Mouse (Mus musculus): ENCODE results near the gene Ccdc162. TPM values are rescaled to one million over a fixed set of nuclear protein-coding genes. Genes with fewer than 3 reads are reported as not detected.

Ccdc162 gene
- 2.9 TPM for polyA plus RNA-seq (2015; fragmentation: Illumina TruSeq; extraction: RNeasy Lipid Tissue Mini Kit (QIAGEN cat#74804); ENCODE audit: low read depth, low replicate concordance)

DNA sequence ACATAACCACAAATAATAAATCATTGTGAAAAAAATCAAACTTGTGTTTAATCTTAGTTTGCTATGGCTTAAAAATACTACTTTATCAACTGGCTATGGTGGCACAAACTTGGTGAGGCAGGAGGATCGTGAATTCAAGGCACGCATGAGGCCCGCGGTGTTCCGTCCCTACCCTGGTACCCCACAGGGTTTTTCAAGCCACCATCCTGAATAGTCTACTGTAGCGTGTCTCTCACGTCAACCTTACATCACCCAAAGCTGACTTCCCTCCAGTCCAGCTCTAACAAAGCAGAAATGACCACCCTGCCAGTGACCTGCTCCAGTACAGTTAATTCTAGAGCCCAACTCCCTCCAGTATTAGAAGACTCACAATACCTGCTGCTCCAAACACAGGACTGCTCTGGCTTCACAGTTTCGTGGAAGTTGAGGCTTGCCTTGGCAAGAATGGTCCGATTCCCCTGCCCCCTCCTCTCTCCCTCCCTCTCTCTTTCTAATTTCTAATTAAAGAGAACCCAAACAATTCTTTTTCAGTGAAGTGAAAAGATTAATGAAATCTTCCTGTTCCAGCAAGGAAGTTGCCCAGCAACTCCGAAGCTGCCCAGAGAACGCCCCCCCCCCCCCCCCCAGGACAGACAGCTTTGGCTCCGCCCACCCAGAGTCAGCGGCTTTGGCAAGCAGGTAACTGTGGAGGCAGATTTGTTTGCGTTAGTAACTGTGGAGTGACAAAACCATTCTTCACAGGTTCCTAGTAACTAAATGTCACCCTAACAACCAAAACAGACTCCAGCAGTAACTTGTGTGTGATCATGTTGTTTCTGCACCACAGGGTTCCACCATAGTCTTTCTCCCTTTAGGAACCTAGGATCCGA, at the start of gene Ccdc162:
Ccdc162 (minus strand) TSS at position 606 of the 869 bp plus-strand sequence.

DNA sequence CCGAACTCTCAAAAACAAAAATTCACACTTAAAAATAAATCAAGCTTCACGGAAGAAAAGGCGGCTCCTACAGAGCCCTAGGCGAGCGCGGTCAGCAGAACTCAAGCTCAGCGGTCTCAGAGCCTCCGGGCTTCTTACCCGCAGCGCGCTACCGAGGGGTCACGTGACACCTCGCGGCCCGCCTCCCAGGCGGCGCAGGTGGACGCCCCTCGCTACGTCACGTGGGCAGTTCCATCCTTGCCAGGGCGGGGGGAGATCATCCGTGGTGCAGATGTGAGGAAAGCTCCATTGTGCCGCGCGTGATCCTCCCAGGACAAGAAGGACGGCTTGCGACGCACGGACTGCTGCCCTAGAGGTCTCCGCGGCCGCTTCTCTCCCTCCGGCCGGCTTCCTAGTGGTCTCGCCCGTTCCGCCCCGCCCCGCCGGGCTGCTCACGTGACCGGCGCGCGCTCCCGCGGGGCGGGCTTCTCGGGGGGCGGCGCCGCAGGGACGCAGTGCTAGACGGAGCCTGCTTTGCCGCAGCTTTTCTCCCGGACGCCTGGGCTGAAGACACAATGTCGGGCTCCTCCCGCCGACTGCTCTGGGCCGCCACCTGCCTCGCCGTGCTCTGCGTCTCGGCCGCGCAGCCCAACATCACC, 197.3 kb downstream of the Ccdc162 start, which contains the start of gene Cd164:
Cd164 (plus strand) TSS at position 434 of the 638 bp plus-strand sequence.

DNA sequence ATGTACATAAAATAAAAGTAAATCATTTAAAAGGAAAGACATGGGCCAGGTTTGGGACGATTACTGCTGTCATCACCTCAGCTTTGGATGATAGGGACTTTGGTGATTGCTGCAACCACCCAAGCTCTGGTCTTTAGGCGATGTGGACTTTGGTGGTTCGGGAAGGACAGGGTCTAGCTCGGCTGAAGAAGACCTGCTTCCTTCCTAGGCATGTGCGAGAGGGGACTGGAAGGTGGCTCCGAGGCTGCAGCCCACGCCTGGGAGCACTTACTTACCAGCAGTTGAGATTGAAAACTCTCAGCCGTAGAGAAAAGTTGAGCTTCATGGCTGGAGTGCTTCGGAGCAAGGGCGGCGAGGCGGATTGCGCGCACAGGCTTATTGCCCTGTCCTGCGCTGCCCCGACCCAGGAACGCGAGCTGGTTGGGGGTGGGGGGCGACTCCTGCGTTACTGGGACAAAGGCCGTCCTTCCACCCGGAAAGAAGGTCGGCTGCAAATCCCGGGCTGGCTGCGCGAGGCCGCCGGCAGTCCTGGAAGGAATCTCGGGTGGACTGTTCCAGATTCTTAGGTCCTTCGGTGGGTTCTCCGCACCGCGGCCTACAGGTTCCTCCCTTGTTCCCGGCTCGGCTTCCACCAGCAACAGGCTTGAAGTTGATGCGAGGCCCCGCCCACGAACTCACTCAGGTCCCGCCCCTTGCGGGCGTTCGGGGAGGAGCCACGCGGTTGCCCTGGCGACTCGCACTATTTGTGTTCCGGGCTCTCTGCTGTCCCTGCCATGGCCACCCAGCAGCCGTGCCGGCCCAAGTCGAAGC, 226.5 kb downstream of the Ccdc162 start, which contains the start of the genes Smpd2 and Ppil6:
Smpd2 (minus strand) TSS at position 662 of the 810 bp plus-strand sequence.
Ppil6 (plus strand) TSS at position 732 of the 810 bp plus-strand sequence.

Other genes starting within 250 kb of the Ccdc162 start
- 11.6 TPM for gene Mical1, start 240.3 kb downstream of the Ccdc162 start, polyA plus RNA-seq (2015; fragmentation: Illumina TruSeq; extraction: RNeasy Lipid Tissue Mini Kit (QIAGEN cat#74804); ENCODE audit: low read depth, low replicate concordance)
- 21.0 TPM for gene Smpd2, start 226.3 kb downstream of the Ccdc162 start, polyA plus RNA-seq (2015; fragmentation: Illumina TruSeq; extraction: RNeasy Lipid Tissue Mini Kit (QIAGEN cat#74804); ENCODE audit: low read depth, low replicate concordance)
- gene Ppil6, start 226.2 kb downstream of the Ccdc162 start, polyA plus RNA-seq (2015; fragmentation: Illumina TruSeq; extraction: RNeasy Lipid Tissue Mini Kit (QIAGEN cat#74804); ENCODE audit: low read depth, low replicate concordance), result 7.5 TPM
- gene Cd164, start 197.2 kb downstream of the Ccdc162 start, polyA plus RNA-seq (2015; fragmentation: Illumina TruSeq; extraction: RNeasy Lipid Tissue Mini Kit (QIAGEN cat#74804); ENCODE audit: low read depth, low replicate concordance), result 69.9 TPM
- 5.0 TPM for gene Cep57l1, start 93.2 kb upstream of the Ccdc162 start, polyA plus RNA-seq (2015; fragmentation: Illumina TruSeq; extraction: RNeasy Lipid Tissue Mini Kit (QIAGEN cat#74804); ENCODE audit: low read depth, low replicate concordance)
- 60.1 TPM for gene Sesn1, start 93.3 kb upstream of the Ccdc162 start, polyA plus RNA-seq (2015; fragmentation: Illumina TruSeq; extraction: RNeasy Lipid Tissue Mini Kit (QIAGEN cat#74804); ENCODE audit: low read depth, low replicate concordance)

All from brain, adult 10 weeks (tissue).